Mouse (Mus musculus): ENCODE data around the gene Thap11. TPM values are rescaled to one million over a fixed set of nuclear protein-coding genes. Genes with fewer than 3 reads are reported as not detected.

Thap11 gene
- polyA plus RNA-seq, 1 experiment from 2014 or later = 49.6 TPM

GRCm38 (mm10) chr8:105858495-105858894, 3.6 kb downstream of the Thap11 start:
- Histone ChIP-seq H3K27me3 (replicated peaks; ENCODE audit: control insufficient read depth, insufficient read depth, low read length) (no peaks in the 10 kb centered on the region), H3K4me1 (ENCODE audit: control insufficient read depth, insufficient read depth, low read length) (peaks cover 41% of the 10 kb centered on the region), H3K4me2 (ENCODE audit: low read depth, low read length) (no peak overlapping the region), H3K4me3 (ENCODE audit: low read length) (no peak overlapping the region), H3K9ac (ENCODE audit: low read depth, low read length) (no peak overlapping the region), H3K9me3 (ENCODE audit: control insufficient read depth, low read length) (no peaks in the 10 kb centered on the region), H3K36me3 (ENCODE audit: control insufficient read depth, insufficient read depth, low read length) (no peaks in the 10 kb centered on the region), H3K27ac (ENCODE audit: low read length) (no peak overlapping the region)
- 88% methylated on average over 5 of the region's 5 CpGs for WGBS
- no peak for ATAC-seq

- no peaks in the 10 kb centered on the region for H3K27me3 ChIP-seq (replicated peaks; ENCODE audit: control insufficient read depth, insufficient read depth, low read length)
- H3K4me3 ChIP-seq (ENCODE audit: low read length) = no peak overlapping the region
- H3K4me2 ChIP-seq (ENCODE audit: low read depth, low read length) = no peak overlapping the region
- H3K27ac ChIP-seq (ENCODE audit: low read length) = peak overlapping the region; percentile 86
- no peak for ATAC-seq
- H3K9ac ChIP-seq (ENCODE audit: low read depth, low read length) = peak overlapping the region; percentile 62; the same call in 1 of the 2 replicates
- no peaks in the 10 kb centered on the region for H3K9me3 ChIP-seq (ENCODE audit: control insufficient read depth, low read length)
- WGBS = 63% methylated on average over 5 of the region's 5 CpGs
- no peaks in the 10 kb centered on the region for H3K36me3 ChIP-seq (ENCODE audit: control insufficient read depth, insufficient read depth, low read length)
- peaks cover 46% of the 10 kb centered on the region for H3K4me1 ChIP-seq (ENCODE audit: control insufficient read depth, insufficient read depth, low read length)
Measured at GRCm38 (mm10) chr8:105859314-105859713, 4.4 kb downstream of the Thap11 start.

GRCm38 (mm10) chr8:105860143-105860981, 5.4 kb downstream of the Thap11 start, which contains the start of gene Nutf2:
Gene Nutf2, plus strand, starts transcription at chr8:105860580.
- Histone ChIP-seq H3K4me3 (ENCODE audit: low read length) (peak within 1 kb of the TSS; percentile 100), H3K9me3 (ENCODE audit: control insufficient read depth, low read length) (no peaks in the 10 kb centered on the region), H3K4me2 (ENCODE audit: low read depth, low read length) (peak within 1 kb of the TSS; percentile 84), H3K4me1 (ENCODE audit: control insufficient read depth, insufficient read depth, low read length) (peaks cover 47% of the 10 kb centered on the region), H3K27me3 (replicated peaks; ENCODE audit: control insufficient read depth, insufficient read depth, low read length) (no peaks in the 10 kb centered on the region), H3K27ac (ENCODE audit: low read length) (peak within 1 kb of the TSS; percentile 91), H3K36me3 (ENCODE audit: control insufficient read depth, insufficient read depth, low read length) (no peaks in the 10 kb centered on the region), H3K9ac (ENCODE audit: low read depth, low read length) (peak within 1 kb of the TSS; percentile 95)
- under 1% methylated on average over 59 of the region's 59 CpGs for WGBS
- ATAC-seq = peak; percentile 98

- peaks cover 40% of the 10 kb centered on the region for H3K4me1 ChIP-seq (ENCODE audit: control insufficient read depth, insufficient read depth, low read length)
Measured at GRCm38 (mm10) chr8:105861951-105862350, 7.0 kb downstream of the Thap11 start.

GRCm38 (mm10) chr8:105866364-105867029, 11.6 kb downstream of the Thap11 start:
- Histone ChIP-seq H3K4me1 (ENCODE audit: control insufficient read depth, insufficient read depth, low read length) (peaks cover 19% of the 10 kb centered on the region), H3K36me3 (ENCODE audit: control insufficient read depth, insufficient read depth, low read length) (peaks cover 13% of the 10 kb centered on the region), H3K9me3 (ENCODE audit: control insufficient read depth, low read length) (no peaks in the 10 kb centered on the region), H3K4me2 (ENCODE audit: low read depth, low read length) (no peak overlapping the region), H3K27me3 (replicated peaks; ENCODE audit: control insufficient read depth, insufficient read depth, low read length) (no peaks in the 10 kb centered on the region), H3K27ac (ENCODE audit: low read length) (no peak overlapping the region), H3K4me3 (ENCODE audit: low read length) (no peak overlapping the region), H3K9ac (ENCODE audit: low read depth, low read length) (no peak overlapping the region)
- 85% methylated on average over 6 of the region's 6 CpGs for WGBS
- ATAC-seq = no peak

More at GRCm38 (mm10) chr8:105861951-105862350, 7.0 kb downstream of the Thap11 start:
- H3K4me3 ChIP-seq (ENCODE audit: low read length) = peak overlapping the region; percentile 100
- H3K27ac ChIP-seq (ENCODE audit: low read length) = peak overlapping the region; percentile 91; the same call in 1 of the 2 replicates
- 0 out of 2 replicates have a peak, but pooled peaks cover 6% of the 10 kb centered on the region for H3K36me3 ChIP-seq (ENCODE audit: control insufficient read depth, insufficient read depth, low read length)
- no peaks in the 10 kb centered on the region for H3K27me3 ChIP-seq (replicated peaks; ENCODE audit: control insufficient read depth, insufficient read depth, low read length)
- H3K9me3 ChIP-seq (ENCODE audit: control insufficient read depth, low read length) = no peaks in the 10 kb centered on the region
- ATAC-seq = no peak
- H3K4me2 ChIP-seq (ENCODE audit: low read depth, low read length) = peak overlapping the region; percentile 84
- H3K9ac ChIP-seq (ENCODE audit: low read depth, low read length) = peak overlapping the region; percentile 95; the same call in 1 of the 2 replicates
- 0% methylated on average over 1 of the region's 1 CpGs for WGBS

GRCm38 (mm10) chr8:105874301-105874700, 19.4 kb downstream of the Thap11 start:
- Histone ChIP-seq H3K27ac (ENCODE audit: low read length) (no peak overlapping the region), H3K4me2 (ENCODE audit: low read depth, low read length) (no peak overlapping the region), H3K36me3 (ENCODE audit: control insufficient read depth, insufficient read depth, low read length) (peaks cover 22% of the 10 kb centered on the region), H3K27me3 (replicated peaks; ENCODE audit: control insufficient read depth, insufficient read depth, low read length) (no peaks in the 10 kb centered on the region), H3K4me1 (ENCODE audit: control insufficient read depth, insufficient read depth, low read length) (no peaks in the 10 kb centered on the region; the same call in 1 of the 2 replicates), H3K9ac (ENCODE audit: low read depth, low read length) (no peak overlapping the region), H3K4me3 (ENCODE audit: low read length) (no peak overlapping the region), H3K9me3 (ENCODE audit: control insufficient read depth, low read length) (no peaks in the 10 kb centered on the region)
- 80% methylated on average over 6 of the region's 6 CpGs for WGBS
- no peak for ATAC-seq

GRCm38 (mm10) chr8:105880754-105881520, 26.0 kb downstream of the Thap11 start, which contains the start of gene Edc4:
Gene Edc4, plus strand, starts transcription at chr8:105880881.
- Histone ChIP-seq H3K4me1 (ENCODE audit: control insufficient read depth, insufficient read depth, low read length) (peaks cover 10% of the 10 kb centered on the region), H3K9ac (ENCODE audit: low read depth, low read length) (peak within 1 kb of the TSS; percentile 94), H3K4me2 (ENCODE audit: low read depth, low read length) (peak within 1 kb of the TSS; percentile 86), H3K36me3 (ENCODE audit: control insufficient read depth, insufficient read depth, low read length) (peaks cover 16% of the 10 kb centered on the region), H3K27me3 (replicated peaks; ENCODE audit: control insufficient read depth, insufficient read depth, low read length) (no peaks in the 10 kb centered on the region), H3K4me3 (ENCODE audit: low read length) (peak within 1 kb of the TSS; percentile 95), H3K9me3 (ENCODE audit: control insufficient read depth, low read length) (no peaks in the 10 kb centered on the region), H3K27ac (ENCODE audit: low read length) (peak within 1 kb of the TSS; percentile 63)
- peak; percentile 91 for ATAC-seq
- WGBS = under 1% methylated on average over 45 of the region's 45 CpGs

- Histone ChIP-seq H3K9ac (ENCODE audit: low read depth, low read length) (no peak overlapping the region), H3K36me3 (ENCODE audit: control insufficient read depth, insufficient read depth, low read length) (peaks cover 42% of the 10 kb centered on the region), H3K4me1 (ENCODE audit: control insufficient read depth, insufficient read depth, low read length) (no peaks in the 10 kb centered on the region), H3K27me3 (replicated peaks; ENCODE audit: control insufficient read depth, insufficient read depth, low read length) (no peaks in the 10 kb centered on the region), H3K9me3 (ENCODE audit: control insufficient read depth, low read length) (no peaks in the 10 kb centered on the region), H3K4me3 (ENCODE audit: low read length) (no peak overlapping the region), H3K4me2 (ENCODE audit: low read depth, low read length) (no peak overlapping the region), H3K27ac (ENCODE audit: low read length) (no peak overlapping the region)
- 92% methylated on average over 12 of the region's 12 CpGs for WGBS
- no peak for ATAC-seq
Measured at GRCm38 (mm10) chr8:105889756-105890465, 35.0 kb downstream of the Thap11 start.
